Mouse (Mus musculus): ENCODE results near the gene Hat1. TPM values are rescaled to one million over a fixed set of nuclear protein-coding genes. Genes with fewer than 3 reads are reported as not detected.

Hat1 gene
- total RNA-seq, 4 experiments from 2014 or later = 24.9 to 30.8 (median 28.0) TPM

DNA sequence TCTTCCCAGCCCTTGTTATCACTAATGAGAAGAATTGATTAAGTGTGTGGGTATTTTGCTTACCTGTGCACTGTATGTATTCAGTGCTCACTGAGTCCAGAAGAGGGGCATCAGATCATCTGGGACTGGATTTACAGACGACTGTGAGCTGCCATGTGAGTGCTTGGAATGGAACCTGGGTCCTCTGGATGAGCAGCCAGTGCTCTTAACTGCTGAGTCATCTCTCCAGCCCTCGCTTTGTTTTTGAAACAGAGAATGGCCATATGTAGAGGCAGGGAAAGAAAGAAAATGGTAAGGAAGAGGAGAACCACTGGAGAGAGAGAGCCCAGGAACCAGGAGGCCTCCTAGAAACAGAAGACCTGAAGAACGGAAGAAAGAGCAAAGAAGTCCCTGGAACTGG is 73.8 kb downstream of the Hat1 start:
- DNase-seq (ENCODE audit: low spot score) = no peak

DNA sequence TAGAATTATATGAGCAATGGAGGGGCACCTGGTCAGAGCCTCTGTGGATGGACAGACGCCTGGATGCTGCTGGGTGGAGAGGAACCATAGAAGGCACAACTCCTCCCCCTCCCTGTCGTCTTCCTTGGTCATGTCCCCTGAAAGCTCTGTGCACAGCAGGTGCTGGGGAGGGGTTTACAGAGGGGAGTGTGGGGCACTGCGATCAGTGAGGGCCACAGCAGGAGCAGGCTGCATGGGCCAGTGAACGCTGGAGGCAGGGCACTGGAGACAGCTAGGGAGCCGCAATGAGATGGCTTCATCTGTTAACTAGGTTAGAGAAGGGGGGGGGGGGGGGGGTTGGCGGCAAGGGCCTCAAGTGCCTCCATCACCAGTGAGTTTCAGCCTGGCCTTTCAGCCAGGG is 77.3 kb downstream of the Hat1 start:
- no peak for DNase-seq (ENCODE audit: low spot score)

DNA sequence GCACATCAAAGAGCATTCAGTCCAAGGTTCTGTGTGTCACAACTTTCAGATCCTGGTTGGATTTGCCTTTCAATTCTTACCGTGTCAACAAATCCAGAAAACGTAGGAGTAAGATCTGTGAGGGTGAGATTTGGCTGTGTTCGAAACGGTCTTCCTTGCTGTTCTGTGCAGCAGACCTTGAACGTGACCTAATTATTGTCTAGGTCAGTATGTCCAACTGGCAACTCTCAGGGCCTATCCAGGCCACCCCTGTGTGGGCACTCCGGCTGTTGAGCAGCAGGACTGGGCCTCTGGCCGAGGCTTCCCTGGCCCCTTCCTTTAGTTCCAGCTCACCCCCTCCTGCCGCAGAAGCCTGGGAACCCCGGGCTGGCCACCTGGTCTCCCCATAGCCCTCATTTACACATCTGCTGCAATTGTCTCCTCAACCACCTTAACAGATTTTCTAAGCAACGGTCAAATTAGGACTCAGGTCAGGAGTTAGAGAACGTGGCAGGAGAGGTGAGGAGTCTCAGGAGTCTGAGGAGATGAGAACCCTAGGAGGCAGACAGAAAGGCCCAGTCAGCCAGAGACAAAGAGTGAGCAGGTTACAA is 78.2 kb downstream of the Hat1 start:
- no peak for DNase-seq (ENCODE audit: low spot score)

DNA sequence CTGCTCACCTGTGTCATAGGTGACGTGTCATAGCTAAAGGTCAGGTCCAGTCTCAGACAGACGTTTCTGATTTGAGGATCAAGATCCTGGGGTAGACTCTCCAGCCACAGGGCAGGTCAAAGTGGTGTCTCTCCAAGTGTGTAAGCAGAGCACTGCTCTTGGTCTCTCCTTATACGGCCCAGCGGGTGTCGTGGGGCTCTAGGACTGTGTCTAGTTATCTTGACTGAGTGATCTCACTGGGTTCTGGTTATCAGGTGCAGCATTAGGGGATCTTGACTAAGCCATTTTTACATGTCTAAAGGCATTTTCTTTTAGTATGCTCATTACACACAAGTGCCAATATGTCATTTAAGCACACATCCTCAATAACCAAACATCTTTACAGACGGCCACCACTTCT is 82.3 kb downstream of the Hat1 start:
- DNase-seq (ENCODE audit: low spot score) = no peak

DNA sequence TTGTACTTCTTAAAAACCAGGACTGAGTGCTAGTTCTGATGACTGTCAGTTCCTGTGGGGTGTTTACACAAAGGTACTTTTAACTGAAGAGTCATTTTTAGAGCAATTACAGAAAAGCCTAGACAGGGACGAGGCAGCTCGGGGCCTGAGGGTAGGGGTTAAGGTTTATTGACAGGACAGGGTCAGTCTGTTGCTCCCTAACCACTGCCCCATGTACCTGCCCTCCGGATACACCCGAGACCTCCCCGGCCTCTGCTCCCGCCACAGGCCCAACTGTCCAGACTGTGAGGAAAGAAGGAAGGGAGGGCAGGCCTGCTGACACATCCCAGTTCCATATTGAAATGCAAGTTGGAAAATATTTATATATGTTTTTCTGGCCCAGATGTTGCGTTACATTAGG is 85.1 kb downstream of the Hat1 start:
- no peak for DNase-seq (ENCODE audit: low spot score)

DNA sequence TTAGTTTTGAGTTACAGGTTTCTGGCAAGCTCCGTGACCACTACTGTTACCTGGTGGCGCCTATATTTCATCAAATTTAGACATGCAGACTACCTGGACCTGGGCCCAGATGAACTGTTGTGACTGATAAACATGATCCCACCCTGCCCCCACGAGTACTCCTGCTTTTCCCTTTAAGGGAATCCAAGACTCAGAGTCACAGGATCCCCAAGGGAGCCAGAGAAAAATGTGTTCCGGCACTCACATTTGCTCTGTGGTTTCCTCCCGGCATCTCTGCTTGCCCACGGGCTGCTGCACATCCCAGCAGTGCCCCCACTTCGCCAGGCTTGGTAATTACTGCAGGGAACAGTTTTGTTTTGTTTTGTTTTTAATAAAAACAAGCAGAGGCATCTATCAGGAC is 85.6 kb downstream of the Hat1 start:
- no peak for DNase-seq (ENCODE audit: low spot score)

DNA sequence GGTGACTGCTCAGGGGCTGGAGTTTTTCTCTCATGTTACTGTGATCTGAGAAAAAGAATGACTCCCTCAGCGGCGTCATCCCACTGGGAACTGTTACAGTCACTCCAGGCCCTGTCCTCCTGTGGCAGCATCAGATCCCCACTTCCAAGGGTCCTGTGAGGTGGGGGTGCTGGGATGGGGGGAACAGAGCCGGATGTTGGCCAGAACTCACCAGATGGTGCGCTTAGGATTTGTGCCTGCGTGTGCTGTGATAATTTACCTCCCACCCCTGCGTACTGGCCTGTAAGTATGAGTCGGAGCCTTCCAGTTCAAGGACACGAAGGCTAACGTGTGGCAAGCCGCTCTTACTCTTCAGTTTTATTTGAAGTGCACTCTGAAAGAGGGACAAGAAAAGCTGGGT is 86.6 kb downstream of the Hat1 start:
- no peak for DNase-seq (ENCODE audit: low spot score)

DNA sequence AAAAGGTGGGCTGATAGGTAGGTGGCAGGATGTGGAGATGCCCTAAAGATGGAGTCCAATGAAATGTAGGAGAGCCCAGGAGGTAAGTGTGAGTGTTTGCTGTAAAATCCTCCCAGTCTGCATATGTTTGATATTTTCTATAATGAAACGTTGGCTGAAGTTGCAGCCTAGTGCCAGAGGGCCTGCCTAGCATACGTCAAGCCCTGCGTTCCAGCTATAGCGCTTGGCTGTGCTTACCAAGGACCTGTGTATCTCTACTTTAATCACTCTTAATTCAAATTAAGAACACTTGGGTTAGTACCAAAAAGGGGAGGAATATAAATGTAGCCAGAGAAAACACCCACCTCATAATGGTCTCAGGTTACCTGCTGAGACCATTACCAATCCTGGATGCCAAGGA is 87.0 kb downstream of the Hat1 start:
- no peak for DNase-seq (ENCODE audit: low spot score)

DNA sequence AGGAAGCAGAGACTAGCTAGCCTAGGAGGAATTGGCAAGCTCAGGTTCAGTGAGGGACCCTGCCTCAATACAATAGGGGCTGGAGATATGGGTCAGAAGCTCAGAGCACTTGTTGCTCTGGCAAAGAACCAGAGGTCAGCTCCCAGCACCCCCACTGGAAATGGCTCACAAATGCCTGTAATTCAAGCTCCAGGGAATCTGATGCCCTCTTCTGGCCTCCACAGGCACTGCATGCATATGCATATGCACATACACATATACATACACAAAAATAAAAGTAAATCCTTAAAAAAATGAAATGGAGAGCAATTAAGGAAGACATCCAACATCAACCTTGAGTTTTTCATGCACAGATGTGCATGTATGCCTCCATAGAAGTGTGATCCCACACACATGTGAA is 89.0 kb downstream of the Hat1 start:
- DNase-seq (ENCODE audit: low spot score) = no peak

DNA sequence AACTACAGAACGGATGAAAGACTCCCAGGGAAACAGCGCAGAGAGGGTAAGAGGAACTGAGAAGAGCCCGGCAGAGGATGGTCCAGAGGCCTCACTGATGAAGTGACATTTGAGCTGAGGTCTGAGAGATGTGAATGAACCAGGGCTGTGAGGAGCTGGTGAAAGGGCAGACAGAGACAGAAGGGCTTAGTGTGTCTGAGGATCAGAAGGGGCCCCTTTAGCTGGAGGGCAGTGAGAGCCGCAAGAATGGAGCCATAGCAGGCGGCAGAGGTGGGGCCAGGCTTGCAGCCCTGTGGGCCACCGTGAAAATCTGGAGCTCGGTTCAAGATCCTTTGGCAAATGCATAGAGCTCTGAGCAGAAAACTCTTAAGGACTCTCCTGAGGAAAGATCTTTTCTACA is 91.2 kb downstream of the Hat1 start:
- no peak for DNase-seq (ENCODE audit: low spot score)

DNA sequence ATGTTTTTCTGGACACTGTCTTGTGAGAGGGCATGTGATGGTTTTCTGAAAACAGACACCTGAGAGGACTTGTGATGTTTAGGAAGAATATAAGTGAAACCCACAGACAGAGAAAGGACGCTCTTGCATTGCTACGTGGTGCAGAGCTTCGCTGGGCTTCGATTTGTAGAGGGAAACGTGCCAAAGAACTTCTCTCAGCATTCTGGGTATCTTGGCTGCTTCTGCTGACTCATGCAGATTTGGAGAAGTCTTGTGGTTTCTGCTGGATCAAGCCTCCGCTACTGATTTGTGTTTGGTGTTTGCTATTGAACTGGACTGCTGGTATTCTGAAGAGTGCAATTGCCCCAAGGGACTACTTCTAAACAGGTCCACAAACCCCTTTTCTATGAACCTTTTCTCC is 93.1 kb downstream of the Hat1 start:
- no peak for DNase-seq (ENCODE audit: low spot score)

DNA sequence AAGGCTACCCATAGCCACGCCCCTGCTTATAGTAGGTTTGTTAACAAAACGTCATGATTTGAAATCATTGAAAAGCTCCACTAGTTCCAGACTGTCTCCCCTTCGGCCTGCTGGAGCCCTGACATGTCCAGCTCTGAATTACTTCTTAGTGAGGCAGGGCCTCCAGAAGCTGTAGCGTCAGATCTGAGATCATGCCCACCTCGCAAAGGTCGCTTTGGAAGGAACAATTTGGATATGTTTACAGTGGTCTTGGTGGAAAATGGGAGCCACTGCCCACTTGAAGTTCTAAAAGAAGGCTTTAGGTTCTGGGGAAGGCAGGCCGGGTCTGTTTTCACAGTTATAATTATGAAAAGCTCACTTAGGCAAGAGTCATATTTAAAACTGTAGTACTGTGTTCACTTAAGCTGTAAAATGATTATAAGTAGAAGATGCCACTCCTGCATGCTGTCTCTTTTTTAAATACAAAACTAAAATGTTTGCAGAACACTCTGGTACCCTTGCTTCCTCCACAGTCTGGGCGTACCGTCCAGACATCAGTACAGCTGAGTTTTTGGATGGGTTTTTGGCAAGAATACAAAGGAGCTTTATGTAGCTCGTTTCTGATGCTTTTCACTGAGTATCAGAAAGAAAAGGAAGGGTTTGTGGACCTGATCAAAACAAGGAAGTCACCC is 94.4 kb downstream of the Hat1 start:
- DNase-seq (ENCODE audit: low spot score) = no peak

DNA sequence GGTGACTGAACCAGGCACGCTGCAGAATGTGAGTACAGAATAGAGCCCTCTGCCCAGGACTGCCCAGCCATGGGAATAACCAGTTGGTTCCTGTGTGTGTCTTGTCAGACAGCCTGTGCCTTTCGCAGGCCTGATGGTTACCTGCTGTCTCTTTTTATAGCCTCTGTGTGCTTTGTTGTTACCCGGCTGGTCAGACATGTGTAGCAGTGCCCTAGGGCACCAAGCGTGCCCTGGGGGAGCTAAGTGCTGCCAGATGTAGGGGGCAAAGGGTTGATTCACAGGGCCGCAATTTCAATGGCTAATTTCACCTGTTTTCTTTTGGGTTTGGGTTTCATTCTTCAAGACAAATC is 94.9 kb downstream of the Hat1 start:
- no peak for DNase-seq (ENCODE audit: low spot score)

Other genes with a start within 250 kb of the Hat1 start
- 10 to 100 TPM; 53.5 to 61.3 (median 59.5) TPM for gene Dync1i2, start 177.3 kb upstream of the Hat1 start, total RNA-seq (2022)
- 100 to 1,000 TPM; 229 to 285 (median 258) TPM for gene Slc25a12, start 21.2 kb upstream of the Hat1 start, total RNA-seq (2022)
- 10 to 100 TPM; 38.4 to 44.4 (median 40.9) TPM for gene Metap1d, start 64.3 kb downstream of the Hat1 start, total RNA-seq (2022)
- gene Dlx1, start 139.2 kb downstream of the Hat1 start, total RNA-seq (2022) = under 1 TPM; 0.20 to 0.78 (median 0.56) TPM
- not detected for gene Dlx2, start 157.8 kb downstream of the Hat1 start, total RNA-seq (2022)

Data from heart, adult 8-10 months (tissue).